Mouse (Mus musculus) right cerebral cortex, postnatal 36 days (tissue): ENCODE measurements around the gene Spg21.

Experiments
- DNase-seq, 2 experiments: peaks; one replicate each; pipeline ENCODE4 v3.0.0; 2022; ENCODE audit warnings: low spot score in 2 of 2, mixed read lengths in 1 of 2

Gene Spg21

GRCm38 (mm10) chr9:65535789-65536469 is 75.2 kb downstream of the Spg21 start:
- DNase-seq: no peak

- no peak for DNase-seq
Observed at GRCm38 (mm10) chr9:65536491-65536890, 75.7 kb downstream of the Spg21 start.
